Mouse (Mus musculus) MEL (cell line): ENCODE results near the gene Hoxb8. TPM values are rescaled to one million over a fixed set of nuclear protein-coding genes. Genes with fewer than 3 reads are reported as not detected.

Source experiments
- DNase-seq: peaks from one replicate; pipeline ENCODE4 v3.0.0; 2011; ENCODE audit warnings: low read depth, low spot score
- H3K27ac ChIP-seq: 2 replicates; pipeline ENCODE4 v1.5.1; 2012; ENCODE audit warnings: low read depth, mild to moderate bottlenecking, control low read depth, low read length, moderate library complexity; ENCODE audit not compliant: control insufficient read depth
- H3K27me3 ChIP-seq, 2 experiments: fragments of 150-350 bp in 1 of 2; sonication (generic) in 1 of 2; 2 replicates each; pipeline ENCODE4 v1.6.1; 2012; ENCODE audit warnings: low read length in 2 of 2, mild to moderate bottlenecking in 2 of 2, improper control_type of control experiment in 1 of 2, moderate library complexity in 1 of 2; ENCODE audit not compliant: insufficient read depth in 2 of 2, control insufficient read depth in 1 of 2
- H3K36me3 ChIP-seq, 2 experiments: 2 replicates each; pipeline ENCODE4 v1.6.1; 2012 to 2014; ENCODE audit warnings: low read length in 2 of 2, improper control_type of control experiment in 1 of 2, inconsistent platforms in 1 of 2, mild to moderate bottlenecking in 1 of 2; ENCODE audit not compliant: insufficient read depth in 2 of 2, control insufficient read depth in 1 of 2
- H3K4me1 ChIP-seq, 2 experiments: fragments of 150-350 bp in 1 of 2; sonication (generic) in 1 of 2; 2 replicates each; pipeline ENCODE4 v1.6.1; 2012; ENCODE audit warnings: low read length in 2 of 2, improper control_type of control experiment in 1 of 2, mild to moderate bottlenecking in 1 of 2; ENCODE audit not compliant: insufficient read depth in 2 of 2, control insufficient read depth in 1 of 2
- H3K4me3 ChIP-seq, 2 experiments: fragments of 150-350 bp in 1 of 2; sonication (generic) in 1 of 2; 2 replicates each; pipeline ENCODE4 v1.5.1; 2012; ENCODE audit warnings: low read depth in 2 of 2, low read length in 2 of 2, mild to moderate bottlenecking in 2 of 2, moderate library complexity in 2 of 2, control low read depth in 1 of 2, improper control_type of control experiment in 1 of 2; ENCODE audit not compliant: control insufficient read depth in 1 of 2, insufficient read depth in 1 of 2
- H3K79me2 ChIP-seq: 2 replicates; pipeline ENCODE4 v1.6.1; 2012; ENCODE audit warnings: mild to moderate bottlenecking, low read length, moderate library complexity; ENCODE audit not compliant: control insufficient read depth, poor library complexity, insufficient read depth
- H3K9ac ChIP-seq: 2 replicates; pipeline ENCODE4 v1.6.1; 2012; ENCODE audit warnings: low read depth, mild to moderate bottlenecking, control low read depth, low read length, moderate library complexity; ENCODE audit not compliant: control insufficient read depth, poor library complexity, severe bottlenecking
- H3K9me3 ChIP-seq: fragments of 150-350 bp; sonication (generic); replicated peaks from 2 replicates; pipeline ENCODE4 v1.6.1; 2012; ENCODE audit warnings: mild to moderate bottlenecking, low read length, improper control_type of control experiment, moderate library complexity; ENCODE audit not compliant: insufficient read depth
- BHLHE40 ChIP-seq: IDR thresholded peaks from 2 replicates; pipeline ENCODE4 v1.6.1; 2012; ENCODE audit warnings: low read depth, mild to moderate bottlenecking, inconsistent platforms, low read length, improper control_type of control experiment, borderline replicate concordance
- CHD2 ChIP-seq: IDR thresholded peaks from 2 replicates; pipeline ENCODE4 v1.6.1; 2011; ENCODE audit warnings: low read length, improper control_type of control experiment
- HCFC1 ChIP-seq: IDR thresholded peaks from 2 replicates; pipeline ENCODE4 v1.6.1; 2012; ENCODE audit warnings: low read depth, mild to moderate bottlenecking, inconsistent platforms, low read length, improper control_type of control experiment, moderate library complexity
- KAT2A ChIP-seq: conservative IDR thresholded peaks from 2 replicates; pipeline ENCODE4 v1.6.1; 2012; ENCODE audit warnings: low read depth, low read length, improper control_type of control experiment, inconsistent platforms
- MAX ChIP-seq: IDR thresholded peaks from 2 replicates; pipeline ENCODE4 v1.6.1; 2011; ENCODE audit warnings: low read length, improper control_type of control experiment
- MAZ ChIP-seq: IDR thresholded peaks from 2 replicates; pipeline ENCODE4 v1.6.1; 2012; ENCODE audit warnings: low read depth, mild to moderate bottlenecking, inconsistent platforms, low read length, improper control_type of control experiment
- MYC ChIP-seq: IDR thresholded peaks from 2 replicates; pipeline ENCODE4 v1.6.1; 2011; ENCODE audit warnings: low read depth, mild to moderate bottlenecking, low read length, improper control_type of control experiment, moderate library complexity
- POLR2A ChIP-seq, 2 experiments: IDR thresholded peaks; 2 replicates each; pipeline ENCODE4 v1.6.1; 2011 to 2012; ENCODE audit warnings: low read length in 2 of 2, mild to moderate bottlenecking in 2 of 2, control low read depth in 1 of 2, improper control_type of control experiment in 1 of 2, low read depth in 1 of 2, moderate library complexity in 1 of 2; ENCODE audit not compliant: control insufficient read depth in 1 of 2, insufficient read depth in 1 of 2, poor library complexity in 1 of 2
- RAD21 ChIP-seq: IDR thresholded peaks from 2 replicates; pipeline ENCODE4 v1.6.1; 2011; ENCODE audit warnings: mild to moderate bottlenecking, low read depth, low read length, improper control_type of control experiment
- TBP ChIP-seq: IDR thresholded peaks from 2 replicates; pipeline ENCODE4 v1.8.0; 2011; ENCODE audit warnings: low read depth, low read length, improper control_type of control experiment
- TCF12 ChIP-seq: IDR thresholded peaks from 2 replicates; pipeline ENCODE4 v1.6.1; 2014; ENCODE audit warnings: low read depth, mild to moderate bottlenecking, inconsistent platforms, low read length, improper control_type of control experiment, moderate library complexity
- UBTF ChIP-seq: IDR thresholded peaks from 2 replicates; pipeline ENCODE4 v1.6.1; 2012; ENCODE audit warnings: low read depth, mild to moderate bottlenecking, inconsistent platforms, low read length, improper control_type of control experiment, moderate library complexity, borderline replicate concordance; ENCODE audit not compliant: insufficient read depth
- ZC3H11A ChIP-seq: IDR thresholded peaks from 2 replicates; pipeline ENCODE4 v1.6.1; 2012; ENCODE audit warnings: low read depth, mild to moderate bottlenecking, inconsistent platforms, low read length, improper control_type of control experiment
- ZKSCAN1 ChIP-seq: IDR thresholded peaks from 2 replicates; pipeline ENCODE4 v1.6.1; 2012; ENCODE audit warnings: low read depth, mild to moderate bottlenecking, inconsistent platforms, low read length, improper control_type of control experiment, moderate library complexity
- ZNF384 ChIP-seq: IDR thresholded peaks from 2 replicates; pipeline ENCODE4 v1.6.1; 2012; ENCODE audit warnings: low read depth, mild to moderate bottlenecking, inconsistent platforms, low read length, improper control_type of control experiment
- polyA plus RNA-seq, 2 experiments: library from polyadenylated mRNA; stranded (reverse) in 1 of 2; unstranded in 1 of 2; fragments of >175 nt in 1 of 2; fragments of >200 nt in 1 of 2; gene quantifications; 2 replicates each; pipeline versions ENCODE4 v1.2.1 to v1.2.4; 2012; ENCODE audit warnings: low replicate concordance in 2 of 2, low read depth in 1 of 2; ENCODE audit not compliant: insufficient read length in 2 of 2, insufficient read depth in 1 of 2, missing spikeins in 1 of 2
- total RNA-seq: library from RNA; depleted of rRNA; stranded (reverse); fragments of 300-350 nt; gene quantifications from 2 replicates; pipeline ENCODE4 v1.2.3, GENCODE M21; 2012

The Hoxb8 gene
- total and polyA plus RNA-seq, 3 experiments = not detected

- DNase-seq = no peak
- no peaks in the 10 kb centered on the region for H3K36me3 ChIP-seq
- H3K4me3 ChIP-seq = no peak overlapping the region
- H3K9me3 ChIP-seq = no peaks in the 10 kb centered on the region
- H3K27ac ChIP-seq = no peak overlapping the region
- H3K4me1 ChIP-seq = no peaks in the 10 kb centered on the region
- H3K9ac ChIP-seq = no peak overlapping the region
- peaks cover 0 to 4% of the 10 kb centered on the region in 2 experiments; a peak in 3 of 4 replicates for H3K27me3 ChIP-seq
- H3K79me2 ChIP-seq = no peaks in the 10 kb centered on the region
- no peak for TF ChIP-seq MAZ
- TF ChIP-seq TCF12 = no peak
- TF ChIP-seq UBTF = no peak
- no peak for TF ChIP-seq RAD21
- TF ChIP-seq, all 39 proteins: peak for 0
These were observed 20.9 kb downstream of the Hoxb8 start for GRCm38 (mm10) chr11:96302381-96303150.

- Histone ChIP-seq H3K9ac (no peak within 1 kb of the TSS), H3K79me2 (no peaks in the 10 kb centered on the region), H3K36me3 (no peaks in the 10 kb centered on the region), H3K27ac (no peak within 1 kb of the TSS), H3K27me3 (peaks cover 0 to 2% of the 10 kb centered on the region in 2 experiments; a peak in 1 of 4 replicates), H3K4me3 (no peak within 1 kb of the TSS), H3K4me1 (no peaks in the 10 kb centered on the region), H3K9me3 (no peaks in the 10 kb centered on the region)
- TF ChIP-seq MAX = no peak
- TF ChIP-seq BHLHE40 = no peak
- no peak for TF ChIP-seq CHD2
- TF ChIP-seq POLR2A (IDR thresholded peaks at IDR 0.05; ENCODE audit: control insufficient read depth in 1 of 2, insufficient read depth in 1 of 2, low read depth in 1 of 2, low read length in 2 of 2, poor library complexity in 1 of 2) = no peak
- no peak for TF ChIP-seq MAZ
- TF ChIP-seq MYC = no peak
- no peak for TF ChIP-seq RAD21
- no peak for TF ChIP-seq ZNF384
- no peak for TF ChIP-seq UBTF
- no peak for TF ChIP-seq ZKSCAN1
- TF ChIP-seq KAT2A = no peak
- no peak for TF ChIP-seq HCFC1
- no peak for TF ChIP-seq TBP
- TF ChIP-seq ZC3H11A = no peak
- DNase-seq = no peak
These were observed 21.7 kb downstream of the Hoxb8 start, which contains the start of gene Hoxb5 for GRCm38 (mm10) chr11:96303151-96304099. TSS of gene Hoxb5 (plus strand) at chr11:96303336.
